Mouse (Mus musculus) heart, adult 11 months (tissue): Measurements from ENCODE around the gene Scgb2b15.
"Not testable (repeated sequence)": the region's sequence is repeated elsewhere in the genome, so short reads cannot be mapped to it uniquely, and the experiment has no call there.

Source experiments
- DNase-seq: peaks from one replicate; pipeline ENCODE4 v3.0.0; 2022

Gene Scgb2b15

GRCm38 (mm10) chr7:32829562-32829961, at the start of gene Scgb2b15:
Gene Scgb2b15, minus strand, starts transcription at chr7:32829662.
- not testable (repeated sequence) for DNase-seq

GRCm38 (mm10) chr7:32836254-32836653, 6.8 kb upstream of the Scgb2b15 start, which contains the start of gene Scgb1b15:
Gene Scgb1b15, plus strand, starts transcription at chr7:32836554.
- not testable (repeated sequence) for DNase-seq
